Mouse (Mus musculus) gastrocnemius, postnatal 14 days (tissue): ENCODE data around the gene A3galt2. TPM values are rescaled to one million over a fixed set of nuclear protein-coding genes. Genes with fewer than 3 reads are reported as not detected.

Experiments used
- DNase-seq: peaks from one replicate; pipeline ENCODE4 v3.0.0; 2021; ENCODE audit warnings: mixed read lengths
- intact Hi-C: fragments of 180-260 bp; cut with DNase I; formaldehyde crosslinking; loops from one replicate; pipeline ENCODE4 v1.15.1; 2025; ENCODE audit warnings: low total_unique reads
- total RNA-seq, 2 experiments: library from RNA; stranded (reverse); gene quantifications; 2 replicates each; pipeline ENCODE4 v1.2.3; 2021

A3galt2 gene
- total RNA-seq, 2 experiments from 2014 or later, result 0.06 to 0.18 TPM

GRCm38 (mm10) chr4:128747614-128748270, 7.4 kb upstream of the A3galt2 start:
- intact Hi-C loops, result no loop called here
- DNase-seq, result no peak

- DNase-seq, result no peak
- intact Hi-C loops, result no loop called here
These were observed 6.9 kb upstream of the A3galt2 start for GRCm38 (mm10) chr4:128748309-128748708.

DNA sequence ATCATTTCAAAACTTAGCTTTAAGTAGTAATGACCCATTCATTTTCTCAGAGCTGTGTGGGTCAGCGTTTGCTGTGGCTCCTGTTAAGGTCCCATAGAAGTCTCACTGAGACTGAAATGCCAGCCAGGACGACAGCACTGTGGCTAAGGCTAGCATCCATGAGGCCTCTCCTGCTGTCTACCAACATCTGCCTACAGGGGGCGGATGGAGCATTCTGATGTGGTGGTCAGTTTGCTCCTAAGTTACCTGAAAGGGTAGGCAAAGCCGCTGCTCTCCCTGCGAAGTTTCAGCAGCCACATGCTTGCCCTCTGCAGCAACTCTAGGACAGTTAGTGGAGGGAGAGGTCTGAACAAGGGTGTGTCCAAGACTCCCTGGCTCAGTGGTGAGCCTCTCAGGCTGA, 4.2 kb upstream of the A3galt2 start:
- intact Hi-C loops, result no loop called here
- no peak for DNase-seq

DNA sequence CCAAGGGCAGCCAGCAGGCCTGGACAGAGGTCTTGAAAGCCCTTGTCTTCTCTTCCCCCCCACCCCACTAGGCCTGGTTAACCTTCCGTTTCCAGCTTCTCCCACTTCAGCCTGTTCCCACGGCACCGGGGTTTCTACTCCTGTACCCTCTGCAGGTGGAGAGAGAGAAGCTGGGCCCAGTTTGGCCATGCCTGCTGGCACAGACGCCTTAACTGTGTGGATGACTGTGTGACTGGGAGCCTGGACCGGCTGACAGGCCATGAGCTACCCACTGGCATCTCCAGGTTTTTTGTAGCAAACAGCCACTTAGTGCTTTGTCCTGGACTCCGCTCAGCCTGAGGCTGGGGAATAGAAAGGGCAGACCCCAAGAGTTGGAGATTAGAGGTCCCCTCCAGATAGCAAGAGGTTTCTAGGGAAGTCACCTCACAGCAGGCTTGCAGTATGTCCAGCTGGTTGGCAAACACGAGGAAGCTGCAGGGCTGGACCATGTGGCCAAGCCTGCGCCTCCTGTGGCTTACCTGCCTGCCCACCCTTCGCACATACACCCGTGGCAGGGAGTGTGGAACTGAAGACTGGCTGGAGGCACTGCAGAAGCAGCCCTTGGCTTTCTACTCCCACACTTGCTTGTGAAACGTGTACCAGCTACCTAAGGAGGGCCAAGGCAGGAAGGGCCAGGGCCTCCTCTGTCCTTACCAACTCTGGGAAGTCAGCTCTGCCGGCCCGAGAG, 3.0 kb upstream of the A3galt2 start:
- intact Hi-C loops, result no loop called here

GRCm38 (mm10) chr4:128753571-128753970, 1.6 kb upstream of the A3galt2 start:
- DNase-seq, result no peak
- intact Hi-C loops, result no loop called here

More for the DNA sequence above, 3.0 kb upstream of the A3galt2 start:
- no peak for DNase-seq

DNA sequence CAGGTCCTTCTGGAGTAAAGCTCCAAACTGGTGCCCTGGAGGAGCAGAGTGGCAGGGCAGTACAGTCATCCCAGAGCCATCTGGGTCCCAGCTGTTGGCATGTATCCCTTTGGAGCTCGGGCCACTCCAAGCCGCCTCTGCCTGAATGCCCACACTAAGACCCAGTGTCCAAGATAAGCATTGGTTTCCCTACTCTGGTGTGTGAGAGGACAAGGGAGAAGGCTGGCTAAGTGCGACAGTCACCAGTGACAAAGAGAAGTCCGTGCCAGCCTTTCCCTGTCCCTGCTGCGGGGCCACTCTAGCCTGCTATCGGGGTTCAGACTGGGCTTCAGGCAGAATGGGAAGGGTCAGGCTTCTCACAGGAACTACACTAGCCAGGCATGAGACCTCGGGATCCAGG, 736 bp downstream of the A3galt2 start:
- intact Hi-C loops, result no loop called here
- no peak for DNase-seq

- intact Hi-C loops, result no loop called here
- DNase-seq, result no peak
These were observed 4.0 kb downstream of the A3galt2 start for GRCm38 (mm10) chr4:128759214-128759613.

DNA sequence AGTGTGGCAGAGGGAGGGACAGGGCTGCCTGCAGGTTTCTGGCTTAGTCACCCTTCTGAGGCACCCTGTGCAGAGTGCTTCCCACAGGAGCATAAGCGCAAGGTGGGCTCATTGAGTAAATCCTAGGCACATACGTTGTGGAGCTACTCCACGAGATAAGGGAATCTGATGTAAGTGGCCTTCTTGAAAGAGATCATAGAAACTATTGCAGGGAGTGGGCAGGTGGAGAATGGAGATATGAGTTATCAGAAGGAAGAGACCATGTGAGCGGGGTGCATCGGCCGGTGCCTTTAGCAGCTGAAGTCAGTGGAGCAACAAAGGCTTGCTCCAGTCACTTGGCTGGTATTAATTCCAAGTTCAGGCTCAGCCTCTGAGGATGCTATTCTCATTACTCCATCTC, 4.9 kb downstream of the A3galt2 start:
- DNase-seq, result no peak
- intact Hi-C loops, result no loop called here

DNA sequence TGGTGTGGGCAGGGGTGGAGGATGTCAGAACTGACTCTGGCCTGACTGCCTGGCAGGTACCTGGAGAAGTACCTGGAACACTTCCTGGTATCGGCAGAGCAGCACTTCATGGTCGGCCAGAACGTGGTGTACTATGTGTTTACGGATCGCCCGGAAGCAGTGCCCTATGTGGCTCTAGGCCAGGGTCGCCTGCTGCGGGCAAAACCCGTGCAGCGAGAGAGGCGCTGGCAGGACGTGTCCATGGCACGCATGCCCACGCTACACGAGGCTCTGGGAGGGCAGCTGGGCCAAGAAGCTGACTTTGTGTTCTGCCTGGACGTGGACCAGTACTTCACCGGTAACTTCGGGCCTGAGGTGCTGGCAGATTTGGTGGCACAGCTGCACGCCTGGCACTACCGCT, 11.8 kb downstream of the A3galt2 start:
- DNase-seq, result no peak
- intact Hi-C loops, result loop anchor here (2.0 kb wide), 1 partner anchor 88 kb away; no protein-coding TSS in a partner anchor

- no peak for DNase-seq
- intact Hi-C loops, result no loop called here
These were observed 13.0 kb downstream of the A3galt2 start for GRCm38 (mm10) chr4:128768120-128768519.

DNA sequence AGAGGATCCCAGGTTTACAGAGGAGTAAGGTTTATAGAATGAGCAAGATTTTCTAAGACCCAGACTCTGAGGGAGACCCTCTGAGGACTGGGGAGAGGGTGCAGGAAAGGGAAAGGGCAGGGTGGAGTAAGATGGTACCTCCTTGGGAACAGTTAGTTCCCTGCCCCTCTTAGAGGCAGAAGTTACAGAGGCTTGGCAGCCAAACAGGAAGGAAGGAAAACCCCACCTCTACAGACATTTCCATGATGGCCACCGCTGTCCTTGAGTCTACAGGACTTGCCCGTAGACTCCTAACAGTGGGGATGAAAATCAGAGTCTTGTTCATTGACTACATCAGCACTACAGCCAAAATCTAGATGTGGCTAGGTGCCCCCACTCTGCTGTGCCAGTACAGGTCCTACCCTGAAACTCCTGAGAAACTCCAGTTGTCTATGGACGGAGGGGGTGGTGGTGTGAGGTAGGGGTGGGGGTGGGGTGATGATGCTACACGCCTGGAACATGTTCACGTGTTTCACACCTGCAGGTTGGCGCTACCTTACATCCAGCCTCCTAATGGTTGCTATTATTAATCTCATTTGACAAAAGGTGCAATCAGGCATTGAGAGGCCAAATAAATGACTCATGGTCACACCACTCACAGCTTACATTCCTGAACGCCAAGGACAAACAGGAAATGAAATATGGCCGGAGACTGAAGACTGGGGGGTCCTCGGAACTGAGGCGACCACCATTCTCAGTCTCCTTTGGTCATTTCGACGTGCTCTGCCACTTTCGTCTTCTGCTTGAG, 14.6 kb downstream of the A3galt2 start:
- intact Hi-C loops, result loop anchor here (10.0 kb wide), 1 partner anchor 155 kb away; the partner anchor contains the start of genes Tlr12 and Zscan20
- DNase-seq, result no peak

- intact Hi-C loops, result loop anchor here (10.0 kb wide), 1 partner anchor 156 kb away; the partner anchor contains the start of genes Tlr12 and Zscan20
- no peak for DNase-seq
These were observed 15.5 kb downstream of the A3galt2 start for GRCm38 (mm10) chr4:128770698-128771097.

DNA sequence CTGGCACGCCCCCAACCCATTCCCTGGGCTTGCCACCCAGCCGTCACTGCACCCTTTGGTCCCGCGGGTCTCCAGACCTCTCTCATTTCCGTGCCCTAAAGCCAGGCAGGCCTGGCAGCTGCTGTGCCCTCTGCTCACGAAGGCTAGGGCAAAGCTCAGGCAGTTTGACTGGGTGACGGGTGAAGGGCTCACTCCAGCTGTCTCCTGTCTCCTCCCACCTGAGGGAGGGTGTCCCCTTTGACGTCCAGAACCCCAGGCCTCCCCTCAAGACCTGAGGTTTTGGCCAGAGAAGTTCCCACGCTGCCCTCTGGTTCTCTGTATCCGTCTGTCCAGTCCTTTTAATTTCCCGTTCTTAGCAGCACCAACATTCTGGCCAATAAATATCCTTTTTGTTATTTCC, 18.7 kb downstream of the A3galt2 start:
- intact Hi-C loops, result loop anchor here (10.0 kb wide), 1 partner anchor 159 kb away; the partner anchor contains the start of genes Tlr12 and Zscan20
- DNase-seq, result no peak

DNA sequence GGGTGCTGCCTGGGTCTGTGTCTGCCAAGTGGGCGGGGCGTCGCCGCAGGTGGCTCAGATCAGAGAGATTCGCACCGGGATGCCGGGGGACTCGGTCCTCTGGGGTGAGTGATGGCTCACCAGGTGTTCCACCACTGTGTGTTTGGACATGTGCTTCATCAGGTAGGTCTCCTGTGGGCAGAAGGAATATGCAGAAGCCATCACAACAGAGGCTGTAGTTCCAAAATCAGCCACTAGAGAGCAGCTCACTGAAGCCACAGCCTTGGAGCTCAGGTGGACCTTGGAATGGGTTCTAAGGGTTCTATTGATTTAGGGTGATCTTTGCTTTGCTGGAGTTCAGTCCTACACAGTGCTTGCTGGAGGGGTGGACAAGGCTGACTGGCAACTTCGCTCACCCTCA, 19.3 kb downstream of the A3galt2 start:
- intact Hi-C loops, result loop anchor here (10.0 kb wide), 1 partner anchor 160 kb away; the partner anchor contains the start of genes Tlr12 and Zscan20
- no peak for DNase-seq

DNA sequence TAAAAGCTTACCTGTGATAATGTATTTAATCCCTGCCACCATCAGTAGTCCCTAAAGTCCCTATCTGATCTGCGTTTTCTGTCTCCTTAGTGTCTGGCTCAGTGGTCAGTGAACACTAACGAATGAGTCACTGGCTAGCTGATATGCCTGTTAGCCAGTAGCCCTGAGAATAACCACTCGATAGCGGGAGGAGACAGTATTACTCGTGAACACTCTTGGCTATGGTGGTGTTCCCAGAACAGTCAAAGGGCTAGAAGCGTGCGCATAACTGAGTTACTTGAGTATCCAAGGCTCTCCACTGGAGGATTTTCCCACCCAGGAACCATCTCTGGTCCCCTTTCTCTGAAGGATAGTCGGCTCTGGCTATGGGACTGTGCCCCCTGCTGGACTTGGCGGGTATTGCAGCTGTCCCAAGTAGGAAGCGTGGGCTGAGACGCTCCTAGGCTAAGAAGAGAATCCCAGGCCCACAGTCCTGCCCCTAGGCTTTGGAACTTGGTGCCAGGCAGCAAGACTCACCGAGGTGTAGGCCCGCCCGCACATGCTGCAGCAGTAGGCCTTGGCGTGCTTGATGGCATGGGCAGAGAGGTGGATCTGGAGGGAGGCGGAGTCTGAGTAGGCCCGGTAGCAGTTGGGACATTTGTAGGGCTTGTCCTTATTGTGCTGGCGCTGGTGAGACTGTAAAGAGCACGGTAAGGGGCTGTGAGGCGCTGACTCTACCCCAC, 21.6 kb downstream of the A3galt2 start:
- intact Hi-C loops, result loop anchor here (1.0 to 10.0 kb wide), 2 partner anchors 65 to 162 kb away; partner anchors contain the start of genes Tlr12 and Zscan20
- DNase-seq, result peak; percentile 68

DNA sequence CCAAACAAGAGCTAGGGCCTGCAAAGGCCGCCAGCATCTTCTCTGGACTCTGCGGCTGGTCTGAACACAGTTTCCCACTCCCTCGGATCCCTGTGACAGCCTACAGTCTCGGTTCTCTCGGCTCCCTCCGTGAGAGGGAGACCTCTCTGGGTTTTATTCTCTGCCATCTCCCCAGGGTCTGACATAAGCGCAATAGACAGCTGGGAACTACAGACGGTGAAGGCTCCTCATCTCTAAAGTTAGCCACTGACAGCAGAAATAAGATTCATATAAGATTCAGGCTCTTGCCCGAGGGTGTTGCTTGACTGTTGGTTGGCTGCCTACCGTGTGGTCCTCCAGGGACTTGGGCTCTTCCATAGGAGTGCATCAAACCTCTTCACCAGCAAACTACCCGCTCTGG, 22.4 kb downstream of the A3galt2 start:
- no peak for DNase-seq

GRCm38 (mm10) chr4:128782037-128782436, 26.9 kb downstream of the A3galt2 start:
- intact Hi-C loops, result no loop called here
- DNase-seq, result no peak

More for the DNA sequence above, 22.4 kb downstream of the A3galt2 start:
- intact Hi-C loops, result loop anchor here (10.0 kb wide), 1 partner anchor 163 kb away; the partner anchor contains the start of genes Tlr12 and Zscan20

DNA sequence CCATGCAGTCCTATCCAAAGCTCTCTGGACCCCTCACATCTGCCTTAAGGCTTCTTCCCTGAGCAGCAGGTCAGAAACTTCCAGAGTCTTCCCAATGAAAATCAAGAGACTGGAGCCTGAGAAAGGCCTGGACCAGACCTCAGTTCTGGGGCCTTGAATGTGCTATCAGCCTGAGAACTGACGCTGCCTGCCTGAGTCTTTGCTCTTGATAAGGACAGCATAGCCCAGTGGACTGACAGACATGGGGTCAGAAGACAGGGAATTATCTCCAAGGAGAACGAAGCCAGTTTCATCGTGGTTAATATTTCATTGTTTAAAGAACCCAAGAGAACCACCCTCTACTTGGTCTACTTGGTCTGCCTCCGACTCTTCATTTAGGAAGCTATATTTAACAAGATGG, 27.5 kb downstream of the A3galt2 start:
- intact Hi-C loops, result no loop called here
- DNase-seq, result peak; percentile 0

GRCm38 (mm10) chr4:128784950-128785631, 29.9 kb downstream of the A3galt2 start:
- intact Hi-C loops, result no loop called here
- peak; percentile 0 for DNase-seq
